Mouse (Mus musculus): ENCODE results near the gene Shisa9. TPM values are rescaled to one million over a fixed set of nuclear protein-coding genes. Genes with fewer than 3 reads are reported as not detected.

The Shisa9 gene
- polyA plus RNA-seq, 1 experiment from 2014 or later, result 0.24 TPM

Other genes with a start within 250 kb of the Shisa9 start
- gene Cpped1, start 74.7 kb upstream of the Shisa9 start, polyA plus RNA-seq (2015; fragmentation: Nextera tagmentation; extraction: Ambion mirVana), result 9.4 and 9.6 TPM in 2 replicates